ENCODE assay signal across 8 mouse cellular contexts in genomic region chr11:116643579-116644224, GRCm38 (mm10). TPM values are rescaled to one million over a fixed set of nuclear protein-coding genes. Genes with fewer than 3 reads are reported as not detected.
A peak's percentile ranks its signal among the peaks of the same experiment; 100 is the strongest.
DNase-seq lines count a peak whose midpoint lies in the region; ATAC-seq lines count a peak whose summit lies in the region.

No protein-coding gene starts in this region.

- intact Hi-C loops in gastrocnemius, postnatal 14 days (cut with DNase I; ENCODE audit: low total_unique reads) = no loop called here

- 7% methylated on average over 19 of the region's 19 CpGs for whole genome bisulfite sequencing in forebrain, embryonic 14.5 days
- whole genome bisulfite sequencing in limb, embryonic 13.5 days = 8% methylated on average over 19 of the region's 19 CpGs

- H3K27me3 ChIP-seq in forebrain, embryonic 14.5 days (replicated peaks; ENCODE audit: control insufficient read depth, insufficient read depth, low read length) = no peaks in the 10 kb centered on the region
- no peaks in the 10 kb centered on the region for H3K27me3 ChIP-seq in limb, embryonic 13.5 days

- peak overlapping the region; percentile 65 for H3K9ac ChIP-seq in forebrain, embryonic 14.5 days (ENCODE audit: low read length)
- H3K9ac ChIP-seq in limb, embryonic 13.5 days = peak overlapping the region; percentile 9

- H3K4me2 ChIP-seq in forebrain, embryonic 14.5 days (ENCODE audit: low read length) = peak overlapping the region; percentile 58
- H3K4me2 ChIP-seq in limb, embryonic 13.5 days (replicated peaks) = peak overlapping the region; percentile 65

- H3K4me1 ChIP-seq in forebrain, embryonic 14.5 days (ENCODE audit: control insufficient read depth, insufficient read depth, low read length) = peaks cover 9% of the 10 kb centered on the region; the same call in 1 of the 2 replicates
- H3K4me1 ChIP-seq in limb, embryonic 13.5 days = peaks cover 51% of the 10 kb centered on the region

- peak; percentile 18; the same call in 1 of the 2 replicates for ATAC-seq in forebrain, embryonic 14.5 days
- 0 out of 2 replicates have a peak, but pooled peaks have one; percentile 10 for ATAC-seq in limb, embryonic 13.5 days (ENCODE audit: low FRiP score, low read depth)

- peak overlapping the region; percentile 19 for H3K4me3 ChIP-seq in forebrain, embryonic 14.5 days (ENCODE audit: low read depth, low read length)
- peak overlapping the region; percentile 28 for H3K4me3 ChIP-seq in limb, embryonic 13.5 days

- H3K36me3 ChIP-seq in forebrain, embryonic 14.5 days (ENCODE audit: control insufficient read depth, insufficient read depth, low read length) = no peaks in the 10 kb centered on the region
- H3K36me3 ChIP-seq in limb, embryonic 13.5 days = no peaks in the 10 kb centered on the region

- H3K9me3 ChIP-seq in forebrain, embryonic 14.5 days (replicated peaks; ENCODE audit: control insufficient read depth, low read length) = no peaks in the 10 kb centered on the region
- H3K9me3 ChIP-seq in limb, embryonic 13.5 days = no peaks in the 10 kb centered on the region

- 0 out of 2 replicates have a peak overlapping the region, but pooled peaks have one; percentile 18 for H3K27ac ChIP-seq in forebrain, embryonic 14.5 days (ENCODE audit: low read depth, low read length)
- no peak overlapping the region for H3K27ac ChIP-seq in limb, embryonic 13.5 days

- peak; percentile 30 for DNase-seq in gastrocnemius, postnatal 10 days
- no peak for DNase-seq in gastrocnemius, postnatal 14 days
- peak; percentile 73 for DNase-seq in R1 (ENCODE audit: low read depth, low spot score)
- DNase-seq in forebrain, embryonic 14.5 days (ENCODE audit: low spot score) = no peak
- peak; percentile 37 for DNase-seq in yolk sac, embryonic 10.5 days (ENCODE audit: low spot score)
- no peak for DNase-seq in layer of hippocampus, adult 11-12 months (ENCODE audit: low spot score)
- DNase-seq in layer of hippocampus, postnatal 25 days (ENCODE audit: extremely low spot score in 1 of 2, low spot score in 1 of 2) = no peak

RNA-seq across cellular contexts. Expression of gene Prcd, which starts 9.6 kb away (rescaled TPM):
- total RNA-seq in gastrocnemius, postnatal 10 days (2021) = under 1 TPM in 1 of 2 experiments, not detected in 1; 0.81 TPM
- under 1 TPM; 0.49 to 0.84 TPM for total RNA-seq in gastrocnemius, postnatal 14 days (2021)
- 1.4 and 1.7 TPM in 2 replicates for polyA plus RNA-seq in forebrain, embryonic 14.5 days (2014; fragmentation: Nextera tagmentation; extraction: Ambion mirVana)
- 0.56 and 0.83 TPM in 2 replicates for polyA plus RNA-seq in limb, embryonic 13.5 days (2015; fragmentation: Nextera tagmentation; extraction: Ambion mirVana)
- total RNA-seq in layer of hippocampus, postnatal 25 days (2021) = 1 to 10 TPM; 6.4 to 7.0 TPM

RNA-seq across cellular contexts. Expression of gene Cygb, which starts 10.4 kb away (rescaled TPM):
- 10 to 100 TPM; 26.6 to 30.3 TPM for total RNA-seq in gastrocnemius, postnatal 10 days (2021)
- 10 to 100 TPM; 16.8 to 22.8 TPM for total RNA-seq in gastrocnemius, postnatal 14 days (2021)
- polyA plus RNA-seq in forebrain, embryonic 14.5 days (2014; fragmentation: Nextera tagmentation; extraction: Ambion mirVana) = 14.7 and 15.4 TPM in 2 replicates
- 6.0 and 7.2 TPM in 2 replicates for polyA plus RNA-seq in limb, embryonic 13.5 days (2015; fragmentation: Nextera tagmentation; extraction: Ambion mirVana)
- 10 to 100 TPM; 65.7 to 78.3 TPM for total RNA-seq in layer of hippocampus, postnatal 25 days (2021)

RNA-seq across cellular contexts. Expression of gene Rhbdf2, which starts 16.9 kb away (rescaled TPM):
- 1 to 10 TPM; 5.2 to 8.4 TPM for total RNA-seq in gastrocnemius, postnatal 10 days (2021)
- total RNA-seq in gastrocnemius, postnatal 14 days (2021) = 1 to 10 TPM; 5.9 to 9.0 TPM
- 0.61 TPM in 2 replicates for polyA plus RNA-seq in forebrain, embryonic 14.5 days (2014; fragmentation: Nextera tagmentation; extraction: Ambion mirVana)
- polyA plus RNA-seq in limb, embryonic 13.5 days (2015; fragmentation: Nextera tagmentation; extraction: Ambion mirVana) = 4.0 and 5.1 TPM in 2 replicates
- total RNA-seq in layer of hippocampus, postnatal 25 days (2021) = 1 to 10 TPM; 1.1 to 1.8 TPM

RNA-seq across cellular contexts. Expression of gene Aanat, which starts 57.5 kb away (rescaled TPM):
- not detected for total RNA-seq in gastrocnemius, postnatal 10 days (2021)
- total RNA-seq in gastrocnemius, postnatal 14 days (2021) = not detected
- polyA plus RNA-seq in forebrain, embryonic 14.5 days (2014; fragmentation: Nextera tagmentation; extraction: Ambion mirVana) = 0.36 TPM in 1 of 2 replicates, not detected in the other
- not detected in 2 replicates for polyA plus RNA-seq in limb, embryonic 13.5 days (2015; fragmentation: Nextera tagmentation; extraction: Ambion mirVana)
- under 1 TPM; 0.32 to 0.68 TPM for total RNA-seq in layer of hippocampus, postnatal 25 days (2021)

Comparison
In these comparisons a context has a peak if more than half of its experiments do, and no peak if none do; other contexts are left out.
1. DNase-seq: peak in gastrocnemius, postnatal 10 days (single experiment), R1 (single experiment) and yolk sac, embryonic 10.5 days (single experiment); none in gastrocnemius, postnatal 14 days (single experiment), forebrain, embryonic 14.5 days (single experiment), layer of hippocampus, adult 11-12 months (single experiment) and layer of hippocampus, postnatal 25 days (0 of 2).